Mouse (Mus musculus) left cerebral cortex, adult 8-10 months (tissue): ENCODE results near the gene Aff3. TPM values are rescaled to one million over a fixed set of nuclear protein-coding genes. Genes with fewer than 3 reads are reported as not detected.
A peak's percentile ranks its signal among the peaks of the same experiment; 100 is the strongest.

Experiments
- DNase-seq, 2 experiments: peaks; one replicate each; pipeline ENCODE4 v3.0.0; 2022; ENCODE audit warnings: low spot score in 2 of 2
- total RNA-seq, 4 experiments: library from RNA; stranded (reverse); gene quantifications; 2 replicates each; pipeline ENCODE4 v1.2.4; 2022

Aff3 gene
- total RNA-seq, 4 experiments from 2014 or later: 96.9 to 118 (median 107) TPM

DNA sequence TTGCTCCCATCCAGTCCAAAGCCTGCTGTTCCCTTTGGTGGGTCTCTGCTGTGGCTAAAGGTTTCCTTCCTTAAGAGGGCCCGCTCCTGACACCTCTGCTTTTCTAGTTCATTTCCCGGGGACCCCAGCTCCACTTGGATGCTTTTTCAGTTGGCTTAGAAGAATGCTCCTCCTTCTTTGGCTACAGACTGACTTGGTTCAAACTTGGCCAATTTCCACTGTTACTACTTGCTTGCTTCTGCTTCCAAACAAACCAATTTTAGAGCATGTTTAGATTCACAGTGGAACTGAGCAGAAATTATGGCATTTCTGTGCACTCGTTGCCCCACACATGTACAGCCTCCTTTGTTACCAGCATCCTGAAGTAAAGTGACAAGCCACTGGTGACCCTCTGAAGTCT, 469.0 kb downstream of the Aff3 start:
- no peak for DNase-seq

DNA sequence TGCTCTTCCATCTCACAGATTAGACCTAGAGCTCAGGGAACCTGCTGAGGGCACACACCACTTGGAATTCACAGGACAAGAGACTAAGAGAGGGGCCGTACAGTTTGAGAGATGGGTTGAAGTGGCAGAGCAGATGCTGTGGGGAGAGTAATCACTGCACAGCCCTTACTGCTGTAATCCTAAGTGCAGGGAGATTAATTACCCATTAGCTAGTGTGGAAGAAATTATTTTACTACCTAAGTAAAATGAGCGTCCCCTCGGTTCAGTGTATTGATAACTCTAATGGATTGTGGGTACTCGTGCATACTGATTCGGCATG, 478.6 kb downstream of the Aff3 start:
- no peak for DNase-seq

DNA sequence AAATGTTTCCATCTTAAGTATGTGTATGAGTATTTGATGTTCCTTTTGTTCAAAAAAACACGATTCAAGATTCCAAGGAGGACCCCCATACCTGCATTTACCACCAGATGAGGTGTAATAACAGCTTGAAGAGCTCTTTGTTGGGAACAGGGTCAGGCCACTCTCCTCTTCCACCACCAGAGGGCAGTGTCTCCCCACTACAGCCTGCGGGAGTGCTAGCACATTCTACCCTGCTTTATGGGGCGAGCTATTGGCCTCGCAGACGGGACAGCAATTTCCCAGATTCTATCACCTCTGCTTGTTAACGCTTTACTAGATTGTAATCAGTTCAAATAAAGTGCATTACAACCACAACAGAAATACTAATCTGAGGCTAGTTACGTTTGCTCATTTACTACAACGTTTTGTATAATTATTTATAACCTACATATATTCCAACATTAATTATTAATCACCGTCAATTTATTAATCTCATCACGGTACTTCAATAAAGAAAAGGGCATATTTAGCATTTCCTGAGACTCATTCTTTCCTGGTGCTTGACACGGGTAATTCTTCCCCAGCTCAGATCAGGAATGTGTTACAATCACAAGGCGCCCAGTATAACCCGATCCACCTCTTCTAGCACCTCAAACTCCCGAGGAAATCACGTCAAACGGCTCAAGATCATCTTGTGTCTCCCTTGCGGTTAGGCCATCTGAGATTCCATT, 479.1 kb downstream of the Aff3 start:
- DNase-seq: peak; percentile 36 to 63

DNA sequence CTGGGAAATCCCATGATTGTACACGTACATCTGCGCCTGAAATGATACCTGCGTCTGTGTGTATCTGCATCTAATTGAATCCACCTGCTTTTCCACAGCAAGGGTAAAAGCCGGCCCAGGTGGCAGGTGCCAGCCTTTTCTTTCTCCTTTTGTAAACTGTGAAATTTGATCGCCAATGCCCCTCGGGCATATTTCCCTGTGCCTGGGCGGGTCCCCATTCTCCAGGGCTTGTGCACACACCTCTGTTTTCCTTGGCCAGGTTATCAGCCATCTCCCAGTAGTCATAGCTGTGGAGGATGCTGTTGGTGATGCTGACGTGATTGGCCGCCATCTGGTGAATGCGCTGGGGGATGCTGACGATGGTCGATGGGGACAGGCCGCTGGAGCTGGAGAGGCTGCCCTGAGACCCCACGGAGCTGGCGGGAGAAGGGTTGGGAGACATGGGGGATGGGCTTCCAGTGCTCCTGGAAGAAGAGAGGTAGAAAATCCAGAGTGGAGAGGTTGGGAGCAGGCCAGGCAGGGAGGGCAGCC, 483.7 kb downstream of the Aff3 start:
- DNase-seq: no peak

DNA sequence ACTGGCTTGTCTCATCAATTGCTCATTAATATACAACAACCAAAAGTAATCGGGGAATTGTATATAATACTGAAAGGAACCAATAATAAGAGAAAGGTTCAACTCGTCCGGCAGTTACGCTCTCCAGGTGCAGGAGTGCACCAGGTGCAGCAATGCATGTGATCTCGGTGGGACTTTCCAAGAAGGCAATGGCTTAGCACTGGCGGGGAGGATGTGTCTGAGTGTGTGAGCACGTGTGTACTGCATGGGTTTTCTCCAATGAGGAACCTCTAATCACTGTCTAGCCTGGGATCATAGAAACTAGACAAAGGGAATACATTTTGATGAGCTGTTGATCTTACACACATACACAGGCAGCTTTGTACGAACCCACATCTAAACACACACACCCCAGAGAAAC, 485.8 kb downstream of the Aff3 start:
- no peak for DNase-seq

DNA sequence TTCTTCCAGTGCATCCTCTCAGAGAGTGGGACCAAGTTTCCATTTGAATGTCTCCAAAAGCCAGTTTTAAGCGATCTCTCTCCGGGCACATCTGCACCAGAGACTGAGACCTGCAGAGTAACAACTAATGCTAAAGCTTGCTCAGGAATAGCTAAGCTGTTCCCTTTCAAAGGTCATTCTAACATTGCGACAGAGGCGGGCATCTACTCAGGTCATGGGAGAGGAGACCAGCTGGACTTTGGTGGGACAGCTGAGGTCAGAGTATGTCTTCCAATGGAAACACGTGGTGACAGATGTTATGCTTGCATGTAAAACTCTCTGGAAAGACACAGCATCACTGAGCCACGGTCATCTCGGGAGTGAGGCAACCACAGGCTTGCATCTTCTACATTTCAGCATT, 488.7 kb downstream of the Aff3 start:
- DNase-seq: no peak

DNA sequence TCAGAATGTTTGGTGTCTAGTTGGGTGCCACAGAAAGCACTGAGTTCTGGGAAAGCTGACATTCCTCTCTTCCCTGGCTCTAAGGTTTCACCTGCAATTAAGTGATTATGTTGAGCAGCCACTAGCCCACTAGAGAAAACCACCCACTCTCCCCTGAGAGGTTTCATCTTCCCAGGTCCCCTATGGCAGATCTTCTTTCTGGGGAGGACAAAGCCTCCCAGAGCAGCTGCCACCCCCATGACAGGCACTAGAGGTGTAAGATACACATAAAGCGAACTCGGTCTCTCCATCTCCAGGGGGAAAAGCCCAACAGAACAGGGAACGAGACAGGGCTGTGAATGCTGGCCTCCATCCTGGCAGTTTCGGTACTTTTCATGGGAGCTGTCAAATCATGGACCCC, 492.9 kb downstream of the Aff3 start:
- DNase-seq: no peak

DNA sequence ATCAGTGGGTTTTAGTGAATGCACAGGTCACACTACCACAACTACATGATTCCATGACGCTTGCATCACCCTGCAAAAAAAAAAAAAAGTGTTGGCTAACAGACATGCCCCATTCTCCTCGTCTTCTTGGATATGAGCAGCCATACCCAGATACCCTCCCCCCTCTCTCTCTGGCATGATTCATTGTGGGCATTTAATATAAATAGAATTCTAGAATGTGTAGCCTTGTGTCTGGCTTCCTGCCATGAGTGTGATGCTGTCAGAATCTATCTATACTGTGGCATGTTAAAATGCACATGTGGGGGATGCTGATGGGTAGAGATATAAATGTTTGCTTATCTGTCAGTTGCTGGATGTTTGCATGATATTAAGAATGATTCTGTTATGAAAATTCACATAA, 499.1 kb downstream of the Aff3 start:
- DNase-seq: no peak

DNA sequence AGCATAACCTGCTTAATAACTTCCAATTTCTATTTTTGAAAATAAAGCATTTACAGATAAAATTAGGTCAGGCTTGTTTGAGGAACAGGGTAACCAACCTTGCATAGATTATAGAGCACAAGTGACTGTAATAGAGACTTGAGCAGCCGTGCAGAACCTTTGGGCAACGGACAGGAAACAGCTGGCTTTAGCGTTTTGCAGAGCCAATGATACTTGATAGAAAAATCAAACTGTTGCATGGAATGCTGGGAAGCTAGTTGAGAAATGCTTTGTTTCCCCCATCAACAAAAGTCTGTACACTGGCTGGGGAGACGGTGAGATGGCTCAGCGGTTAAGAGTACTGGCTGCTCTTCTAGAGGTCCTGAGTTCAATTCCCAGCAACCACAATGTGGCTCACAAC, 514.7 kb downstream of the Aff3 start:
- no peak for DNase-seq

DNA sequence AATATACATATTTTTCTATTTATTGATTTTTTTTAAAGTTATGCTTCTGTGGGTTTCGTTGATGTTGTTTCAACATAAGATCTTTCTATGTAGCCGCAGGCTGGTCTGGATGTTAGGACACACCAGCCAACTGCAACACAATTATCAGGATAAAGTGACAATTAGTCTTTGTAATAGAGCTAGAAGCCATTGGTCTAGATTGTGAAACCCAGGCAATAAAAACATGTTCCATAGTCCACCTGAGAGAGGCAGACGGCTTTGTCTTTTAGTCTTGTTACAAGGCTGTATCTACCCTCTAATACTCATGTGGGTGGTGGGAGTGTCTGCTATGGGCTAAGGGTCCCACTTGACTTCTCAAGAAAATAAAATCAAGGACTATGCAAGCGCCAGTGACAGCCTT, 518.7 kb downstream of the Aff3 start:
- no peak for DNase-seq

DNA sequence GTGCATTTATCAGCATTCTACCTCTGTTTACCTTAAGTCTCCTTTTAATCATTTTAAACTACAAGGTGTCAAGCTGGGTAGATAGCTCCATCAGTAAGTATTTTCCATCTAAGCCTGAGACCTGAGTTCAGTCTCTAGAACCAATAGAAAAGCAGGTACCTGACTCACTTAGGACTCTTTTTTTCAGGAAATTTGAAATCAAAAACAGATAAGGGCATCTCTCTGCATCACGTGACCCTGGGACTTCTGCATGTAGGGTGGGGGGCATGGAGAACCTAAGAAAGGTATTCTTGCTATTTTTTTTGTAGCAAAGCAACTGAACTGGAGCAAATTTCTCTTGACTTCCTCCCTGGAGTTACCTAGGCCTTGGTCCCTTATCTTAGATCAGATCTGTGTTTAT, 523.4 kb downstream of the Aff3 start:
- no peak for DNase-seq

DNA sequence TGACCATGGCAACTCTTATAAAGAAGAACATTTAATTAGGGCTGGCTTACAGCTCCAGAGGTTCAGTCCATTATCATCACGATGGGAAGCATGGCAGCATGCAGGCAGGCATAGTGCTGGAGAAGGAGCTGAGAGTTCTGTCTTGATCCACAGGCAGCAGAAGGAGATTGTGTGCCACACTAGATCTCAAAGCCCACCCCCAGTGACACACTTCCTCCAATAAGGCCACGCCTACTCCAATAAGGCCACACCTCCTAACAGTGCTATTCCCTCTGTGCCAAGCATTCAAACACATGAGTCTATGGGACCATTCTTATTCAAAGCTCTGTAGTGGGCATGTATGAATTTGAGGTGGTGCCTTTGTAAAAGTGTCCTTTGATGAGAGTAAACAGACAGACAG, 523.8 kb downstream of the Aff3 start:
- no peak for DNase-seq

DNA sequence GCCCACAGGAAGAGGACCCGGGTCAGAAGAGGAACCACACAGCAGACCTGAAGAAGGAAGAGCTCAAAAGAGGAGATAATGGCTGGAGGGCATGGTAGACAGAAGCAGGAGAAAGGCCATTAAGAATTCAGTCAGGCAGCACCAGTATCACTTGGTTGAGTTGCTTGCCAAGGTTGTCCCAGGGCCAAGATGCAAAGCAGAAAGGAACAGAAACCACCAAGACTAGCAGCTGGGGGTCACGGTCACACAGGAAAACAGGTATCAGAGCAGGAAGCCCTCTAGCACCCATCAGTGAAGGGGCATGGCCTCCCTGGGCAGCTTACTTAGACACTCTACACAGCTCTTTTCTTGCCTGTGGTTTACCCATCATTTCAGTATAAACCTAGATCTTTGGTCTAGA, 525.4 kb downstream of the Aff3 start:
- DNase-seq: no peak

DNA sequence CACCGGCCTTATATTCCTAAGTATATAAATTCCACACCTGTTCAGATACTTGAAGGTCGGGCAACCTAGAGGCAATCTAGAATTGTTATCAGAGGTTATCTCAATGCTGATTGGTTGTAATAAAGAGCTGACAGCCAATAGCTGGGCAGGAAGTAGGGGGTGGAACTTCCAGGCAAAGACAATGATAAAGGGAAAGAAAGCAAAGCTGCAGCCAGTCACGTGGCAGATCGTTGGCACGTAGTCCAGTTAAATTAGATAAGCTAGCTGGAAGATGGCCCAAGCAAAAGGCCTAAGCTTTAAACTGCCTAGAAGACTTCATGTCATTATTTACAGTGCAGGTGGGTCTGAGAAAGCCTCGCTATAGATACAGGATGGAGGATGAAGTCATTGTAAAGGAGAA, 531.8 kb downstream of the Aff3 start:
- DNase-seq: no peak

DNA sequence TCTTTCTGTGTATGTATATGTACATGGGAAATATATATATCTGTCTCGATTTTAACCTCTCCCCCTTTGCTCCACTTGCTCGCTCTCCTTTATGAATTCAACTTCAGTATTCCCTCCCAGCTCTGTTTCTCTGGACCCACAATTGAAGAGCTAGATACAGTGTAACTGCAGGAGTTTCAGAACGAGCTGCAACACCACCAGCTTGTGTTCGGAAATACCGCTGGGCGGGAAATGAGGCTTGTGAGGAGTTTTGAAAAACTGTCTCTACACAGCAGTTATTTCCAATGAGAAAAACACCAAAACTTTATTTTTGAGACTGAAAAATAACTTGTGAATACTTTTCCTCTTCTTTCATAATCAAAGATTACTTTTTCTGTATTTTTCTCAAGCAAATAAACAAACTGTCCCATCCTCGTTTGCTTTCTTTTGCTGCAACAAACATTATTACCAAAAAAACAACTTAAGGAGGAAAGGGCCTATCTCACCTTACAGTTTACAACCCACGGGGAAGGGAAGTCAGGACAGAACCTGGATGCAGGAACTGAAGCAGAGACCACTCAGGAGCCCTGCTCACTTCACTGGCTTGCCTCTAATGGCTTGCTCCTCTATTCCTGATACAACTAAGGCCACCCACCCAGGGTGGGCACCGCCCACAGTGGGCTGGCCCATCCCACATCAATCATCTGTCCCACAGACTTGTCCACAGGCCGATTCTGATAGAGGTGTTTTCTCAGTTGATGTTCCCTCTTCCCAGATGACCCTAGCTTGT, 533.9 kb downstream of the Aff3 start:
- no peak for DNase-seq

DNA sequence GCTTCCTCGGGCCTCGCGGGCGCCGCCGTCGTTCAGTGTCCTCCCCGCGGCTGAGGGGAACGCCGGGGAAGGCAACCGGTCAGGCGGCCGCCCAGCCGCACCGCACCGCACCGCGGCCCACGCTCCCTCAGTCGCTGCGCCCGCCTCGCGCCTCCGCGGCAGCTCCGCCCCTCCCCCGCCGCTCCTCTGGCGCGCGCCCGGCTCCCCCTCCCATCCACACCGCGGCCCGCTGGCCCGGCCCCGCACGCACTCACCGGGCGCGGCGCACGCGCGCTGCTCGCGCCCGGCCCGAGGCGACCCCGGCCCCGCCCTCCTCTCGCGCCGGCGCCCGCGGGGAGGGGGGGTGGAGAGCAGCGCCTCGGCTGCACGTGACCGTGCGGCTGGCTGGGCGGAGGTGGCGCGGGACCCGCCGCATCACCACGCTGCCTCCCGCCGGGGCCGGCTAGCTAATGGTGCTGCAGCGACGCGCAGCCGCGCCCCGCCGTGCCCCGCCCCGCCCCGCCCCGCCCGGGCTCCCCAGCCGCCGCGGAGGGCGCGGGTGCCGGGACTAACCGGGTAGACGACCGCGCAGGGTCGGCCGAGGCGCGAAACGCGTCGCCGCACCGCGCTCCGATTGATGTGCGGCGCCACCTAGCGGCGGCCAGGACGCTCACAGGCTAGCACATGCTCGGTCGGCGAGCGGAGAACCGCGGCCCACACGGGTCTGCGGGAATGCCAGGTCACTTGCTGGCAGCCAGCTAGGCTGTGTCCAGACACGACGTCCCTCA, 535.1 kb downstream of the Aff3 start, which contains the start of gene Rev1:
TSS of gene Rev1 (minus strand) at position 301 of the 767 bp plus-strand sequence.
- peak; percentile 82 to 97 for DNase-seq

DNA sequence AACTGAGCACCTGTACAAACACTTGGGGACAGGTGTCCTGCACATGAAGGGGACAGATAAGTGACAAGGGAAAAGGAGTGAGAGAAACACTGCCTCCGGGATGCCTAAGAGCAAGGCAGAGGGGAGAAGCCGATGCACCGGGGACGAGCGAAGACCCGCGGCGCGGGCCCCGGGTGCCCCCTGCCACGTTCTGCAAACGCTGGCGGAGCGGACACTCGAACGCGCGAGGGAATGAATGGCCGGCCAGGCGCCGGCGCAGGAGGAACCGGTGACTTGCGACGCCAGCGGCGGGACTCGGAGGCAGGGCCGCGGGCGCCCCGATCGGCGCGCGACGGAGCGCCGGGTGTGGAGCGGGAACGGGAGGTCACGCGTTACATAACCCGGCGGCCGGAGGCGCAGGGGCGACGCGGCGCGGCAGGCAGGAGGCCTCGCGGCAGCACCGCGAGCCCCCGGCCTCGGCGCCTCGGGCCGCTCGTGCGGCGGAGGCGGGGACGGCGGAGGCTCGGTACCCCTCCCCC, 535.8 kb downstream of the Aff3 start:
- DNase-seq: peak; percentile 17 to 39

Other genes with a start within 250 kb of the Aff3 start
- gene Lonrf2, start 171.8 kb upstream of the Aff3 start, total RNA-seq: 100 to 1,000 TPM; 109 to 123 (median 115) TPM
- 10 to 100 TPM; 56.6 to 62.5 (median 60.8) TPM for gene Chst10, start 233.2 kb upstream of the Aff3 start, total RNA-seq